Mouse (Mus musculus) CD4-positive, CD25-positive, alpha-beta regulatory T cell, adult 9 weeks (primary cell): ENCODE measurements around the gene Lrrc9. TPM values are rescaled to one million over a fixed set of nuclear protein-coding genes. Genes with fewer than 3 reads are reported as not detected.

Experiments
- polyA plus RNA-seq: library from polyadenylated mRNA; unstranded; fragments of 100-300 nt; shearing (Covaris generic); gene quantifications from one replicate; pipeline ENCODE4 v1.2.1, GENCODE M21; 2017

The Lrrc9 gene
- polyA plus RNA-seq, result not detected

GRCm38 (mm10) chr12:72441839-72442576, at the start of gene Lrrc9:
Gene Lrrc9 (plus strand): TSS chr12:72441866.

GRCm38 (mm10) chr12:72408954-72409353, 32.7 kb upstream of the Lrrc9 start, which contains the start of gene Rtn1:
Gene Rtn1 (minus strand): TSS chr12:72409054.

GRCm38 (mm10) chr12:72536021-72536597, 94.4 kb downstream of the Lrrc9 start, which contains the start of gene Pcnx4:
Gene Pcnx4 (plus strand): TSS chr12:72536383.

Other genes with a start within 250 kb of the Lrrc9 start
- gene Rtn1, start 32.8 kb upstream of the Lrrc9 start, polyA plus RNA-seq, result 0.07 TPM
- 9.7 TPM for gene Pcnx4, start 94.5 kb downstream of the Lrrc9 start, polyA plus RNA-seq
- gene Gm4756, start 207.8 kb downstream of the Lrrc9 start, polyA plus RNA-seq, result not detected
- 95.1 TPM for gene Dhrs7, start 223.0 kb downstream of the Lrrc9 start, polyA plus RNA-seq